Mouse (Mus musculus) midbrain, embryonic 16.5 days (tissue): ENCODE measurements at regions not wholly inside any gene's neighbourhood (a gene's known extent, or its start where the extent isn't known, plus 50 kb on each side); places are given as distances from the start of the nearest gene placed in this dataset.
A peak's percentile ranks its signal among the peaks of the same experiment; 100 is the strongest.

Experiments used
- ATAC-seq: fragments of 200-750 bp; cut with Nextera tagmentation; 2 replicates; pipeline ENCODE4 v1.8.0; 2017; ENCODE audit warnings: moderate TSS enrichment
- H3K27ac ChIP-seq: fragments of 300-500 bp; sonication (generic); 2 replicates; pipeline ENCODE4 v1.5.1; 2014; ENCODE audit warnings: mild to moderate bottlenecking, low read length, mixed read lengths
- H3K27me3 ChIP-seq: fragments of 300-500 bp; sonication (generic); 2 replicates; pipeline ENCODE4 v1.6.1; 2014; ENCODE audit warnings: low read depth, low read length, mixed read lengths; ENCODE audit not compliant: control insufficient read depth, insufficient read depth
- H3K36me3 ChIP-seq: fragments of 300-500 bp; sonication (generic); 2 replicates; pipeline ENCODE4 v1.6.1; 2014; ENCODE audit warnings: mild to moderate bottlenecking, low read length, moderate library complexity, mixed read lengths; ENCODE audit not compliant: control insufficient read depth, insufficient read depth
- H3K4me1 ChIP-seq: fragments of 300-500 bp; sonication (generic); 2 replicates; pipeline ENCODE4 v1.6.1; 2014; ENCODE audit warnings: mild to moderate bottlenecking, low read length, mixed read lengths; ENCODE audit not compliant: control insufficient read depth, insufficient read depth
- H3K4me2 ChIP-seq: fragments of 300-500 bp; sonication (generic); 2 replicates; pipeline ENCODE4 v1.6.1; 2014; ENCODE audit warnings: mild to moderate bottlenecking, low read length, mixed read lengths
- H3K4me3 ChIP-seq: fragments of 300-500 bp; sonication (generic); 2 replicates; pipeline ENCODE4 v1.5.1; 2014; ENCODE audit warnings: low read depth, mild to moderate bottlenecking, low read length, moderate library complexity, mixed read lengths
- H3K9ac ChIP-seq: fragments of 300-500 bp; sonication (generic); 2 replicates; pipeline ENCODE4 v1.6.1; 2014; ENCODE audit warnings: low read depth, low read length, mixed read lengths
- H3K9me3 ChIP-seq: fragments of 300-500 bp; sonication (generic); replicated peaks from 2 replicates; pipeline ENCODE4 v1.6.1; 2014; ENCODE audit warnings: mild to moderate bottlenecking, low read length, mixed read lengths; ENCODE audit not compliant: control insufficient read depth, poor library complexity, severe bottlenecking
- WGBS: fragments of 180-500 bp; shearing (Covaris S2); extraction: QIAGEN DNeasy Blood & Tissue Kit; methylation state at CpG from one replicate; pipeline ENCODE4 v1.1.7; 2014; 5-methylcytosine and 5-hydroxymethylcytosine counted together

DNA sequence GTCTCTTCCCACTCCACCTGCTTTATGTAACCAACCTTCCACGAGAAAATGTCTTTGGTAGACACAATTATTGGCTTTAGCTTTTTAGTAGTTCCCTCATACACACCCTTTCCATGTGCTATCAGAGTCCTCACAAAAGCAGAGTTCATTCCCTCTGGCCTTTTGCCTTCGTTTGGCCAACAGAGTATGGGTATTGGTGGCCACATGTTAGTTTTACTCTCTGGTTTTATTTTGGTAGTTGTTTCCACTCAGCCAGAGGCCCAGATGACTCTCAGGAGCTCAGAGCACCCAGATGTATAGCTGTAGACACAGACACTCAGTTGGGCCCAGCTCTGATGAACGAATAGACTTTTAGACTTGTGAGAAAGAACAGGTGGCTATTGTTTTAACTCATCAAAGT, 286.4 kb downstream of the Pten start:
- Histone ChIP-seq H3K27ac (no peak overlapping the region), H3K4me3 (no peak overlapping the region), H3K9me3 (no peaks in the 10 kb centered on the region), H3K36me3 (no peaks in the 10 kb centered on the region), H3K4me1 (no peaks in the 10 kb centered on the region), H3K4me2 (no peak overlapping the region), H3K9ac (no peak overlapping the region), H3K27me3 (no peaks in the 10 kb centered on the region)
- 86% methylated on average over 3 of the region's 3 CpGs for WGBS
- no peak for ATAC-seq

DNA sequence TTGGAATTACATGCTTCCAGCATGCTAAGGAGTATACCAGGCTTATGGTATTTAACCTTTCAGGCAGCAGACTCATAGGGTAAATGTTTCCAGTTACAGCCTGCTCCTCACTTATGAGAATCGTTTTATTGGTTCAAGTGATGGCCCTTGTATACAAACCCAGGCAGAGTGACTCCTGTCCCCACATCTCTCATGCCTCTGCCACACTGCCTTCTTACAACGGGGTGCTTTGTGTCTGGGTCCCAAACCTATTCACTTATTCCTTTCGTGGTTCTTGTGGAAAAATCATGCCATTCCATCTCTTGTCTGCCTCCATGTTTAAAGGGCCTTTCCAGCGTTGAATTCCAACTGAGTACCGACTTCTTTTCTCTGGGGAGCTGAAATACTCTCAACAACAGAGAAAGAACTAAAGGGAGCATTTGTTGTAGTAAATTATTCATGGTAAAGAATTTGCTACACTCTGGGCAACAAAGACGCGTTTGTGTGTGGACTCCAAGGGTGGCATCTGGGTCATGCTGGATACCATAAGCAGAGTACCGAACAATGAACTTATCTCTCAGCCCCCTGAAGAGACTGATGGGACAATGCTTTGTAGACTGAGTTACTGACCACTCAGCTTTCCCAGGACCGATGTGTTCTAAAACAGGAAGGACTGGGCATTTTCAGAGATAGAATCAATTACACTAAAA, 291.6 kb downstream of the Pten start:
- Histone ChIP-seq H3K9me3 (no peaks in the 10 kb centered on the region), H3K36me3 (no peaks in the 10 kb centered on the region), H3K27ac (no peak overlapping the region), H3K27me3 (no peaks in the 10 kb centered on the region), H3K4me1 (no peaks in the 10 kb centered on the region), H3K4me2 (no peak overlapping the region), H3K9ac (no peak overlapping the region), H3K4me3 (no peak overlapping the region)
- WGBS, result 21% methylated on average over 9 of the region's 9 CpGs
- ATAC-seq, result no peak

DNA sequence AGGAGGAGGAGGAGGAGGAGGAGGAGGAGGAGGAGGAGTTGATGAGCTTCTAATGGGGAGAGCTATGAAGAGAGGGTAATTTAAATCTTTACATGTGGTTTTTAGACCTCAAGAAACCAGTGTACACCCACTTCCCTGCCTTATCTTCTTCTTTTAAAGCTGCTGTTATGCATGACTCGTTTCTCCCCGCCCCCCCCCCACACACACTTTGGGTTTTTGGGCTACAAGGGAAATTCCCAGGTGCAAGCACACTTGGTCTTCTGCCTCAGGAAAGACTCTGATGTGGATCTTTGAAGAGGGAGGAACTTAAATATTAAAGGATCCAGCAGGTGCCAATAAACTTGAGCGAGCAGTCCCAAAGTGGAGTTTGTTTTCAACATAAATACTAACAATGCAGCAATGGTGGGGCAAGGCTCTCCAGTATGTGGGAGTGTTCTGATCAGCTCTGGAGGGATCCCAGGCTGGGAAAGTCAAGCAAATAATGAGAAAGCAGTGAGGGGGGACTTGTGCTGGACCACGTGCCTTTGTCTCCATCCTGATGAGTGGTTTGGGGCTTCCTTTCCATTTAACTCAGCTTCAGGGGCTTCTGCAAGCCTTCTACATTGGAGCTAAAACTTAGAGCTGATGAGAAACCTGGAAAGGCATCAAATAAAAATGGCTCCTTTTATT, 296.0 kb downstream of the Pten start:
- Histone ChIP-seq H3K36me3 (no peaks in the 10 kb centered on the region), H3K4me2 (no peak overlapping the region), H3K9ac (no peak overlapping the region), H3K27ac (no peak overlapping the region), H3K27me3 (no peaks in the 10 kb centered on the region), H3K4me3 (no peak overlapping the region), H3K4me1 (no peaks in the 10 kb centered on the region), H3K9me3 (no peaks in the 10 kb centered on the region)
- WGBS, result 76% methylated on average over 4 of the region's 4 CpGs
- ATAC-seq, result no peak

DNA sequence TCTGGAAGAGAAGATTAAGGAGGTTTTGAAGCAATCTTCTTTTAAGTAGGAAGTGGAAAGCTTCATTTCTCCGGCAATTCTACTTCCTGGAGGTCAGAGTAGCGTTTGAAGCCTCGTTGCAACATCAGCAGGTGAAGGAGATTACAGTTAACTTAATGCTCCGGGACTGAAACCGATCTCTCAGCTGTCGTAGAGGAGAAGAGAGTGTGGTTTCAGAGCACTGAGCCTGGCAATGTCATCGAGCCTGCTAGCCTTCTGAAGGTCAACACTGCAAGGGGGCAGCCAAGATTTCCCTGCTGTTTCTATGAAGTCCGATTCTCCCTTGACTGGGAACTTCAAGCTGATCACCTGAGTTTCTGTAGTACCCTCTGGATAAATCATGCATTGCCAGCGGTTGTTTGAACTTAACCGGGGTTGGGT, 299.1 kb downstream of the Pten start:
- Histone ChIP-seq H3K9me3 (no peaks in the 10 kb centered on the region), H3K9ac (no peak overlapping the region), H3K4me2 (no peak overlapping the region), H3K4me3 (no peak overlapping the region), H3K4me1 (no peaks in the 10 kb centered on the region), H3K36me3 (no peaks in the 10 kb centered on the region), H3K27me3 (no peaks in the 10 kb centered on the region), H3K27ac (no peak overlapping the region)
- no peak for ATAC-seq
- 63% methylated on average over 10 of the region's 10 CpGs for WGBS

DNA sequence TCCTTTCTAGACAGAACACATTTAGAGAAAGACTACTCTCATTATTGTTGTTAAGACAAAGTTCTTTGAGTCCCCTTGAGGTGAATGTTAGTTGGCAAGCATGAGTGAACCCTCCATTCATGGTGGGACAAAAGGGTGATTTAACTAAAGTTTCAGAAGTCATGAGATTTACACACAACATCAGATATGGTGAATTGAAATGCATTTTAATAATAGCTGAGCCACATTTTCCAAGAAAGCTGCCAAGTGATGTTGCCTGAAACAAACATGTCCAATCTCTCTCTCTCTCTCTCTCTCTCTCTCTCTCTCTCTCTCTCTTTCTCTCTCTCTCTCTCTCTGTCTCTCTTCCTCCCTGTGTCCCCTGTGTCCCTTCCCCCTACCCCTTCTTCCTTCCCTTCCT, 303.7 kb downstream of the Pten start:
- H3K27ac ChIP-seq, result no peak overlapping the region
- no peaks in the 10 kb centered on the region for H3K9me3 ChIP-seq
- no peaks in the 10 kb centered on the region for H3K4me1 ChIP-seq
- no peak for ATAC-seq
- H3K36me3 ChIP-seq, result no peaks in the 10 kb centered on the region
- no peaks in the 10 kb centered on the region for H3K27me3 ChIP-seq
- H3K4me2 ChIP-seq, result no peak overlapping the region
- no peak overlapping the region for H3K9ac ChIP-seq
- no peak overlapping the region for H3K4me3 ChIP-seq

DNA sequence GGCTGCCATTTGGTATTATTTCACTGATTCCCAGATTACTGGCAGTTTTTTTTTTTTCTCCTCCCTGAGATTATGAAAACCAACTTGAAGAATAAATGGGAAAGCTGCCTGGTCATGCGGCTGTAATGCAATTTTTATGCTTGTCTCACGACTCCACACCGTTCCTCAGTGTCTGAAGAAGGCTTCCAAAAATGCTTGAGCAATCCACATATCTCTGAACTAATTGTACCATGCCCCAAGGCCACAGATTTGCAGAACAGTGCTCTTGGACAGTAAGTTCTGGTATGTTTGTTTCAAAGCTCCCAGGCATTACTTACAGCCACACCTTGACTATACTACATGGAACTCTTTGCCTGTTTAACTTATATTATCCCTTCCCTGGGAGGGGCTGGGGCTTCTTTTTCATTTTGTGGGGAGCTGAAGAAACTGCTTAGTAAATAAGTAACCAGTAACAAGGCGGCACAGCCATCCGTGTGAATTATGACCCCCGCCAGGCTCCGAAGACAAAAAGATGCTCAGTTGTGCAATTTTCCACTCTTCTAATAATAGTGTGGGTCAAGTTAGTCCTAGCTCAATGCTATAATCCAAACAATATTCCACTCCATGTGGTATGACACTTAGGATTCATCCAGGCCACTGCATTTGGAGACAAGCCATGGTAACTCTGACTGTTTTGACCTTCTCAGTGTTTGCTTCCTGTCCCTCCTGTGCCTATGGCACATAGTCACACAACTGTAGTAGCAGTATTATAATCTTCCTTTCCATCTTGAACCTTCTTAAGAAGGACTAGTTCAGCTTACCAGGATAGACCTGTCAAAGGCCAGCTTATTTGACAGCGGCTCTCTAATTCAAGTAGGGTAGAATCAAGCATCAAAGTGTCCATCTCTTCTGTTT, 305.1 kb downstream of the Pten start:
- no peak for ATAC-seq
- WGBS, result 83% methylated on average over 8 of the region's 8 CpGs
- Histone ChIP-seq H3K27me3 (no peaks in the 10 kb centered on the region), H3K4me3 (no peak overlapping the region), H3K36me3 (no peaks in the 10 kb centered on the region), H3K9ac (no peak overlapping the region), H3K9me3 (no peaks in the 10 kb centered on the region), H3K27ac (no peak overlapping the region), H3K4me2 (no peak overlapping the region), H3K4me1 (no peaks in the 10 kb centered on the region)

DNA sequence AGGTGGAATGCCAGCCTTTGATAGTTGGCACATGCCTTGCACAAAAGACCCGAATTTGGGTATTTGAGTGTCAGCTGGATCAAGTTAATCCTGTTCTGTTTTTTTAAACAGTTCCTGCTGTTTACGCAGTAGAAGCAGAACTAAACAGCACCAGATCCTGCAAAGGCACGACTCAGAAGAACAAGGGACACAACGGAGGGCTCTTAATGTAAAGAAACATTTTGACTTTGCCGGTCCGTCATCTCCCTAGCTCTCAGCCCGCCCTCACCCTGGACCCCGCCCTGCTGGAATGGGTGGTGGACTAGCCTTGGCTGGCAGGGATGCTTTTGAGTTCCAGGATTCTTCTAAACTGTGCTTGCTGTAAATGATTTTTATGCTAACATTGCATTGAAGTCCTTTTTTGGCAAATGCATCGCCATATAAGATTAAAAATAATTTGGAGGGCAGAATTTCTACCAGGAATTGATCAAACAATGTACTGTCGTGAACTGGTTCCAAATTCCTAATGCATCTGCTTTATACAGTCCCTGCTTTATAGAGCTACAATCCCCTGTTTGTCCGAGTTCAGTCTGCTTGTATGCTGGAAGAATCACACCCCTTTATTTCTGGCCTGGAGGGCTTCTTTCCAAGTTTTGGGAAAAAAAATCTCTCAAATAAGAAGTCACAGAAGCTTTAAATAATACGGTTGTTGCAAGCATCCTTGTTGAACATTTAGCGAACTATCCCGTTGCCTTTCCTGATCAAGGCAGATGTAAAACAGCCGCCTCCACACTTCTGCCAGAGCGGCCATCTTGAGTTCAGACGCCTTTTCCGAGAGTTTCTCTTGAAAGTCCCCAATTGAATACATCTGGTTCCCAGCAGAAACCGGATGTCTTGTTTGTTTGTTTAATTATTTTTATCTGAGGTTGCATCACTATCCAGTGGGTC, 308.2 kb downstream of the Pten start:
- Histone ChIP-seq H3K4me3 (no peak overlapping the region), H3K36me3 (no peaks in the 10 kb centered on the region), H3K4me2 (peak overlapping the region; percentile 25; the same call in 1 of the 2 replicates), H3K4me1 (no peaks in the 10 kb centered on the region), H3K27me3 (no peaks in the 10 kb centered on the region), H3K9ac (no peak overlapping the region), H3K27ac (no peak overlapping the region), H3K9me3 (no peaks in the 10 kb centered on the region)
- WGBS, result 64% methylated on average over 19 of the region's 19 CpGs
- ATAC-seq, result no peak

DNA sequence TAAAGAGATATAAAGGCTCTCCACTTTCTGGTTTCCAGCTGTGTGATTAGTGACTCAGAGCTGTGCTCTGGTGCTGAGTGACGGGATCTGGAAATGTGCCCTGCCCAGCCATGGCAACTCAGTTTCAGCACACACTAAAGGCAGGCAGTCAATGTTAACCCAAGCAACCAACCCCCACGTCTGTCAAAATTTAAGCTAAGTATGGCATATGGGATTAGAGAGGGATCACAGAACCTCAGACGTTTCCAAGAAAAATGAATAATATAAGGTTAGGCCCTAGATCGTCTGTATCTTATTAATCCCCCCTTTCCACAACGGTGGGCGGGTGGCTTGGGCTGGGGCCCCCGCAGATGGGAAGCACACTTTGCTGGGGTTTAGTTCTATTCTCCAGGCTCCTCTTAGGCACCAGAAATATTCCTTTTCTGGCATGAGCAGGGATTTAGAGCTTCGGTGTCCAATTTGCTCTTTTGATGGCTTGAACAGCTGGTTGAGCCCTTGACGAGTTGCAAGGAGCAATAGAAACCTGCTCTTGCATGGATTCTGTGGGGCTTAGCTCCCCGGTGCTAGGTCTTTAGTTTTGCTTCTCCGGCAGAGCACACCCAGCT, 311.2 kb downstream of the Pten start:
- WGBS, result 60% methylated on average over 11 of the region's 11 CpGs
- H3K4me1 ChIP-seq, result no peaks in the 10 kb centered on the region
- no peaks in the 10 kb centered on the region for H3K36me3 ChIP-seq
- H3K27ac ChIP-seq, result no peak overlapping the region
- no peak overlapping the region for H3K4me2 ChIP-seq
- no peaks in the 10 kb centered on the region for H3K27me3 ChIP-seq
- no peak overlapping the region for H3K9ac ChIP-seq
- H3K9me3 ChIP-seq, result no peaks in the 10 kb centered on the region
- no peak overlapping the region for H3K4me3 ChIP-seq
- no peak for ATAC-seq
